Mouse (Mus musculus): ENCODE results near the gene Eef1a2.

DNA sequence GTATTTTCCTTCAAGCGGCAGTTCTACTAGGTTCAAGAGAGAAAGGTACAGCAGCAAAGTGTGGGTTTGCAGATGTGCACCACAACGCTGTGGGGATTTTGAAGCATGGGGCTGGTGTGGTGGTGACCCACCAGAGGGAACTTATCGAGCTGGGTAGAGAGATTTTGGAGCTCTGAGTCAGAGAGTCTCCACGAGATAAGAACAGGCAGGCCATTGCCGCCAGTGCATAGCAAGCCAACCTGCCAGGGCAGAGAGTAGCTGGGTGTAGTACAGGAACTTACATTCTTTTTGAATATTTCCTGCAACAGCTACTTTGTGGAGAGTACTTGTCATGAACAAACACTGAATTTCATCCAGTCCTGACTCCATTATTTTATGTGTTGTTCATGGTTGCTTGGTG is 21.7 kb upstream of the Eef1a2 start:
- TF ChIP-seq CTCF (IDR thresholded peaks at IDR 0.05): no peak
- no peak for TF ChIP-seq EP300 (IDR thresholded peaks at IDR 0.05; ENCODE audit: insufficient read depth, low read depth, low read length)

Measured in heart, adult 2 months (tissue).